Mouse (Mus musculus): ENCODE results near the gene Dppa2. TPM values are rescaled to one million over a fixed set of nuclear protein-coding genes. Genes with fewer than 3 reads are reported as not detected.

The Dppa2 gene
- total RNA-seq, 2 experiments from 2014 or later, result not detected

- DNase-seq (ENCODE audit: low spot score in 2 of 2), result no peak
- intact Hi-C loops (cut with DNase I), result loop anchor here (5.0 kb wide), 1 partner anchor 304 kb away; no protein-coding TSS in a partner anchor
Measured at GRCm38 (mm10) chr16:48328420-48328819, 24.7 kb downstream of the Dppa2 start.

DNA sequence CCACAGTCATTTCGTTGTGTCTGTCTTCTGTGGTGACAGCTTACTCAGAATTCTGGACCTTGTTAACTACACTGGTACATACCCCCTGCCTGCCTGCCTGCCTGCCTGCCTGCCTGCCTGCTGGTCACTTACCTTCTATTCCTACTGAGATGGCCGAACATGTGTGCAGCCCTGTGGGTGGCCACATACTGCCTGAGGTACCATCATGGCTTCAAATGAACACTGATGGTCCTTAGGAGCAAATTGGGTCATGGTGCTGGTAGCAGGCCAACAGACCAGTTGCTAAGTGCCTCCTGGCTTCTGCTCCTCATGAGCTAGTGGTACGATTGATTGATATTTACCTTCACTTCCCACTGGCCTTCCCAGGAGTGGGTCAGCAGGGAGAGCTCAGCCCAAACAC is 28.1 kb downstream of the Dppa2 start:
- intact Hi-C loops (cut with DNase I), result no loop called here
- DNase-seq (ENCODE audit: low spot score in 2 of 2), result no peak

GRCm38 (mm10) chr16:48335326-48335725 is 31.6 kb downstream of the Dppa2 start:
- DNase-seq (ENCODE audit: low spot score in 2 of 2), result no peak
- intact Hi-C loops (cut with DNase I), result no loop called here

- intact Hi-C loops (cut with DNase I), result no loop called here
- DNase-seq (ENCODE audit: low spot score in 2 of 2), result no peak
Measured at GRCm38 (mm10) chr16:48344193-48344592, 40.5 kb downstream of the Dppa2 start.

- no peak for DNase-seq (ENCODE audit: low spot score in 2 of 2)
- intact Hi-C loops (cut with DNase I), result no loop called here
Measured at GRCm38 (mm10) chr16:48347246-48347645, 43.5 kb downstream of the Dppa2 start.

GRCm38 (mm10) chr16:48355716-48356115 is 52.0 kb downstream of the Dppa2 start:
- no peak for DNase-seq (ENCODE audit: low spot score in 2 of 2)
- intact Hi-C loops (cut with DNase I), result no loop called here

DNA sequence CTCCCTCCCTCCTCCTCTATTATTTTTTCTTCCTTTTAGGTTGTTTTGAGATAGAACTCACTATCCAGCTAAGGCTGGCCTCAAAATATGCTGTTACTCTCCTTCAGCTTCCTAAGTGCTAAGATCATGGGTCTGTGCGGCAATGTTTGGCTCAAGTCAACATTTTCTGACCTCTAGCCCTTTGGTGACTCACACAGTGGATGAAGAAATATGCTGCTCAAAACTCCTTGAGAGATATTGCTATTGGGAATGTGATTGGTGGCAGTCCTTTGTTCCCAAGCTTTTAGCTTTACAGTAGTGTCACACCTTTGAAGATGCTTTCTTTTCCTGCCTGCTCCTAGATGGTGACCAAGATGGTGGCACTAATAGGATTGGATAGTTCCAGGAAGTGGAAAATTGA is 52.7 kb downstream of the Dppa2 start:
- intact Hi-C loops (cut with DNase I), result no loop called here
- DNase-seq (ENCODE audit: low spot score in 2 of 2), result no peak

DNA sequence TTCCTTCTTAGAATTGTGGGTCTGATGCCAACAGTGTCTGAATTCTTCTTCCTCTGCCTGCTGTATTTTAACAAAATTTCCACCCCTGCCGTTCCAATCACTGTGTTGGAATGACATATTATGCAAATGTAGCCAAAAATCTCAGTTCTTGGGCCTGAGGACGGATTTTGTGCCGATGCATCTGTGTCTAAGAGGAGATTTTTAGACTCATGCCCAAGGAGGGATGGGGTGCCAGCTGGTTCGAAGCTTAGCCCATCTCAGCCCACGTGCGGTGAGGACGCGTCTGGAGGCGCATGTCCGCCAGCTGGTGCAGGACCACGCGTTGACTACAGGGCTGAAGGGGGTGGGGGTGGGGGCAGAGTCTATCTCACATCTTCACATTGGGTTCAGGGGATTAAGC is 57.2 kb downstream of the Dppa2 start:
- intact Hi-C loops (cut with DNase I), result no loop called here
- peak; percentile 26 to 30 for DNase-seq (ENCODE audit: low spot score in 2 of 2)

DNA sequence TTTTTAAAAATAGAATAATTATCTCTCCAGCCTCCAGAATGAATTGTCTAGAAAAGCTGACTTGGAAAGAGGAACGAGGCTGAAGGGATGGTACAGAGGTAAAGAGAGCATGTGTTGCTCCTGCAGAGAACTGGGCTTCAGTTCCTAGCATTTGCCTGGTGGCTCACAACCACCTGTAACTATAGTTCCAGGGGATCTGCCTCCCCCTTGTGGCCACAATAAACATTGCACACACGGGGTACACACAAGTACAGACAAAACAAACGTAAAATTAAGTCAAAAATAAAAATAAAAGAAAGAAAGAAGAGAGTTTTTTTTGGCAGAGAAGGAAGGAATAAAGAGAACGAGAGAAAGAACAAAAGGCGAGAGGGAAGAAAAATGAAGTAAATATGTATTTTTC is 63.1 kb downstream of the Dppa2 start:
- intact Hi-C loops (cut with DNase I), result no loop called here
- no peak for DNase-seq (ENCODE audit: low spot score in 2 of 2)

DNA sequence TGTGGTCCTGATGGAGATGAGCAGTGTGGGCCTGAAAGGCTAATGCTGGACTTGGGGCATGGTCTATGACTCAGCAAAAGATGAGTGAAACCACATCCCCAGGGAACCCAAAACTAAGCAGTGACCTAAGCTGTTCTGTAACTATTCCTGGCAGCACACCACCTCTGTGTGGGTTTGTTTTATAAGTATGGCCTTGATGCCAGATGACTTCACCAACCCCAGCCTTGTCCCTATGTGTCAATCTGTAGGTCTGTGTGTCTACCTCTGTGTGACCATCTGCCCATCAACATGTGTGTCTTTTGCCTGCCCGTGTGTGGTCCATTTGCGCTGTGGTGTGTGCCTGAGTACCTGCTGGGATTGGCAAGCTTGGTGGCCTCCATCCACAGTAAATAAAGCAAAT is 64.4 kb downstream of the Dppa2 start:
- no peak for DNase-seq (ENCODE audit: low spot score in 2 of 2)
- intact Hi-C loops (cut with DNase I), result no loop called here

Other genes starting within 250 kb of the Dppa2 start
- not detected for gene Dppa4, start 20.2 kb upstream of the Dppa2 start, total RNA-seq (2021)
- not detected for gene Gm5485, start 108.5 kb downstream of the Dppa2 start, total RNA-seq (2021)
- gene Morc1, start 127.3 kb downstream of the Dppa2 start, total RNA-seq (2021), result under 1 TPM in 1 of 2 experiments, not detected in 1; 0.22 TPM